Mouse (Mus musculus): ENCODE measurements around the gene Mtmr6.
"Not testable (repeated sequence)": the region's sequence is repeated elsewhere in the genome, so short reads cannot be mapped to it uniquely, and the experiment has no call there.

GRCm38 (mm10) chr14:60340001-60340400, 75.0 kb downstream of the Mtmr6 start:
- TF ChIP-seq KAT2A (IDR thresholded peaks at IDR 0.05; ENCODE audit: insufficient replicate concordance, low read length); CTCF (conservative IDR thresholded peaks at IDR 0.05 in 1 of 2, IDR thresholded peaks at IDR 0.05 in 1 of 2; ENCODE audit: low read depth in 2 of 2, low read length in 2 of 2): not testable (repeated sequence)

Data from CH12.LX (cell line).